ENCODE assay signal across 17 mouse cellular contexts in the genomic region with DNA sequence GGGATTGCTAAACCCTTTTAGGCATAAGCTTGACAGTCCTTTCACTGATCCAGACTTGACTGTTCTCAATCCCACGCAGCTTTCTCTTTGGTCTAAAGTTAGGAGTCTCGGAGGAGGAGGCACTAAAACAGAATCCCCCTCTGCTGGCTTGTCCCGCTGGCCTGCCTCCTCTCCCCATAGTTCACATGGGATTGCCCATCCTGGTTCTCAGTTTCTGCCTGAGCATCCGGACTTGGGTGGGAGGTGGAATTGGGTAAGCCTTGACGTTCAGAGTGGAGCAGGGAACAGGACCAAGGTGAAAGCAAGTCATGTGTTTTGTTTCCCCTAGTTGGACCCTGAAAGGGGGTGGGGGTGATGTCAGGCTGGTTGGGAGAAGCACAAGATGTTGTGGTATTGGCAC.
"Had no signal": no experiment of that assay in that cellular context is flagged by ENCODE, and none has a peak within 500 bp of the region (broad histone marks: within the 10 kb centered on the region; RNA-seq: fewer than 3 reads in every experiment).

No protein-coding gene starts in this region.

- DNase-seq: kidney, adult 18-20 months; kidney, postnatal 10 days; kidney, postnatal 4 days; liver; liver, embryonic 13.5 days; liver, postnatal 0 days; lung, postnatal 14 days; thymus, postnatal 36 days had no signal

- H3K9ac ChIP-seq: limb, embryonic 12.5 days; liver, embryonic 13.5 days; liver, postnatal 0 days; lung, embryonic 15.5 days; midbrain, embryonic 12.5 days; neural tube, embryonic 13.5 days; stomach, embryonic 15.5 days had no signal

- H3K4me2 ChIP-seq: limb, embryonic 12.5 days; liver, embryonic 13.5 days; lung, embryonic 15.5 days; midbrain, embryonic 12.5 days; neural tube, embryonic 13.5 days; stomach, embryonic 15.5 days had no signal

- ATAC-seq: inflammation-experienced regulatory T-cells, adult 6 months; liver, postnatal 0 days; midbrain, embryonic 16.5 days had no signal

- H3K27me3 ChIP-seq: limb, embryonic 12.5 days; liver, embryonic 13.5 days; lung, embryonic 15.5 days; megakaryocyte, embryonic 14.5 days; midbrain, embryonic 12.5 days; neural tube, embryonic 13.5 days; stomach, embryonic 15.5 days had no signal

- H3K4me3 ChIP-seq: limb, embryonic 12.5 days; liver, embryonic 13.5 days; lung, embryonic 15.5 days; megakaryocyte, embryonic 14.5 days; midbrain, embryonic 12.5 days; neural tube, embryonic 13.5 days; stomach, embryonic 15.5 days had no signal

- H3K27ac ChIP-seq: limb, embryonic 12.5 days; liver, embryonic 13.5 days; lung, embryonic 15.5 days; macrophage; midbrain, embryonic 12.5 days; neural tube, embryonic 13.5 days; stomach, embryonic 15.5 days had no signal

- H3K36me3 ChIP-seq: limb, embryonic 12.5 days; liver, embryonic 13.5 days; lung, embryonic 15.5 days; midbrain, embryonic 12.5 days; neural tube, embryonic 13.5 days; stomach, embryonic 15.5 days had no signal

- H3K4me1 ChIP-seq: megakaryocyte, embryonic 14.5 days; stomach, embryonic 15.5 days had no signal

- H3K9me3 ChIP-seq: limb, embryonic 12.5 days; liver, embryonic 13.5 days; lung, embryonic 15.5 days; midbrain, embryonic 12.5 days; neural tube, embryonic 13.5 days; stomach, embryonic 15.5 days had no signal
